Mouse (Mus musculus) small intestine, adult 2 months (tissue): ENCODE results near the gene Gm16485. TPM values are rescaled to one million over a fixed set of nuclear protein-coding genes. Genes with fewer than 3 reads are reported as not detected.

Experiments used
- H3K27ac ChIP-seq: fragments of 200-500 bp; 2 replicates; pipeline ENCODE4 v1.5.1; 2012; ENCODE audit warnings: low read depth, low read length, control low read depth, inconsistent platforms; ENCODE audit not compliant: insufficient read depth
- H3K27me3 ChIP-seq: fragments of 200-500 bp; 2 replicates; pipeline ENCODE4 v1.6.1; 2012; ENCODE audit warnings: mild to moderate bottlenecking, moderate library complexity, low read length, inconsistent platforms; ENCODE audit not compliant: control insufficient read depth, insufficient read depth
- H3K36me3 ChIP-seq: fragments of 200-500 bp; 2 replicates; pipeline ENCODE4 v1.6.1; 2012; ENCODE audit warnings: mild to moderate bottlenecking, low read length, control low read depth, inconsistent platforms; ENCODE audit not compliant: control insufficient read depth, insufficient read depth
- H3K4me1 ChIP-seq: fragments of 200-500 bp; 2 replicates; pipeline ENCODE4 v1.6.1; 2012; ENCODE audit warnings: low read length, inconsistent platforms, mixed read lengths; ENCODE audit not compliant: control insufficient read depth, insufficient read depth, insufficient read length
- H3K4me3 ChIP-seq: fragments of 200-500 bp; 2 replicates; pipeline ENCODE4 v1.5.1; 2012; ENCODE audit warnings: low read depth, mild to moderate bottlenecking, control low read depth, inconsistent platforms, low read length, moderate library complexity
- CTCF ChIP-seq: fragments of 200-500 bp; IDR thresholded peaks from 2 replicates; pipeline ENCODE4 v1.5.1; 2012; ENCODE audit warnings: low read depth, mild to moderate bottlenecking, control low read depth, inconsistent platforms, low read length, moderate library complexity, mixed read lengths; ENCODE audit not compliant: insufficient replicate concordance, insufficient read length; ENCODE audit errors: extremely low read depth
- POLR2A ChIP-seq: fragments of 200-500 bp; IDR thresholded peaks from 2 replicates; pipeline ENCODE4 v1.6.1; 2012; ENCODE audit warnings: low read depth, mild to moderate bottlenecking, control low read depth, inconsistent platforms, low read length, moderate library complexity
- WGBS: fragments of 180-500 bp; shearing (Covaris S2); methylation state at CpG from one replicate; pipeline ENCODE4 v1.1.7; 2018; 5-methylcytosine and 5-hydroxymethylcytosine counted together
- polyA plus RNA-seq: library from polyadenylated mRNA; depleted of rRNA; stranded (reverse); fragments of >200 nt; gene quantifications from 2 replicates; pipeline ENCODE4 v1.2.3, GENCODE M21; 2012; rRNA removed

Gm16485 gene
- not detected in 2 replicates for polyA plus RNA-seq

- no peak within 1 kb of the TSS for H3K27ac ChIP-seq
- no peak for TF ChIP-seq CTCF
- no peak for TF ChIP-seq POLR2A
- no peak within 1 kb of the TSS for H3K4me3 ChIP-seq
- no peaks in the 10 kb centered on the region for H3K4me1 ChIP-seq
- 58% methylated on average over 2 of the region's 2 CpGs for WGBS
- H3K36me3 ChIP-seq = no peaks in the 10 kb centered on the region
- no peaks in the 10 kb centered on the region for H3K27me3 ChIP-seq
Observed at GRCm38 (mm10) chr9:8971491-8971890, at the start of gene Gm16485. TSS of gene Gm16485 (plus strand) at chr9:8971791.

- Histone ChIP-seq H3K4me3 (no peak overlapping the region), H3K36me3 (no peaks in the 10 kb centered on the region), H3K4me1 (no peaks in the 10 kb centered on the region), H3K27ac (no peak overlapping the region), H3K27me3 (no peaks in the 10 kb centered on the region)
- TF ChIP-seq POLR2A (no peak), CTCF (no peak)
- 80% methylated on average over 2 of the region's 2 CpGs for WGBS
Observed at GRCm38 (mm10) chr9:8927561-8927960, 44.0 kb upstream of the Gm16485 start.

- Histone ChIP-seq H3K4me1 (no peaks in the 10 kb centered on the region), H3K36me3 (no peaks in the 10 kb centered on the region), H3K27ac (no peak overlapping the region), H3K27me3 (no peaks in the 10 kb centered on the region), H3K4me3 (no peak overlapping the region)
- WGBS = 20% methylated on average over 1 of the region's 1 CpGs
- TF ChIP-seq CTCF (no peak), POLR2A (no peak)
Observed at GRCm38 (mm10) chr9:8937753-8938152, 33.8 kb upstream of the Gm16485 start.

- Histone ChIP-seq H3K4me1 (no peaks in the 10 kb centered on the region), H3K4me3 (no peak overlapping the region), H3K27ac (no peak overlapping the region), H3K36me3 (no peaks in the 10 kb centered on the region), H3K27me3 (no peaks in the 10 kb centered on the region)
- no peak for TF ChIP-seq POLR2A
- TF ChIP-seq CTCF = no peak
Observed at GRCm38 (mm10) chr9:8953306-8953705, 18.3 kb upstream of the Gm16485 start.

GRCm38 (mm10) chr9:8964512-8965133 is 7.0 kb upstream of the Gm16485 start:
- no peak for TF ChIP-seq POLR2A
- no peaks in the 10 kb centered on the region for H3K27me3 ChIP-seq
- WGBS = 45% methylated on average over 8 of the region's 8 CpGs

GRCm38 (mm10) chr9:8970240-8970639 is 1.4 kb upstream of the Gm16485 start:
- WGBS = 33% methylated on average over 7 of the region's 7 CpGs
- H3K4me3 ChIP-seq = no peak overlapping the region
- no peak overlapping the region for H3K27ac ChIP-seq

More at GRCm38 (mm10) chr9:8964512-8965133, 7.0 kb upstream of the Gm16485 start:
- no peaks in the 10 kb centered on the region for H3K4me1 ChIP-seq
- H3K27ac ChIP-seq = no peak overlapping the region
- H3K36me3 ChIP-seq = no peaks in the 10 kb centered on the region
- no peak overlapping the region for H3K4me3 ChIP-seq

GRCm38 (mm10) chr9:8977775-8978174 is 6.2 kb downstream of the Gm16485 start:
- TF ChIP-seq CTCF (no peak), POLR2A (no peak)
- Histone ChIP-seq H3K27me3 (no peaks in the 10 kb centered on the region), H3K4me3 (no peak overlapping the region), H3K4me1 (no peaks in the 10 kb centered on the region), H3K36me3 (no peaks in the 10 kb centered on the region), H3K27ac (no peak overlapping the region)
- 52% methylated on average over 2 of the region's 2 CpGs for WGBS

More at GRCm38 (mm10) chr9:8970240-8970639, 1.4 kb upstream of the Gm16485 start:
- H3K4me1 ChIP-seq = no peaks in the 10 kb centered on the region
- H3K27me3 ChIP-seq = no peaks in the 10 kb centered on the region
- TF ChIP-seq CTCF (no peak), POLR2A (no peak)
- no peaks in the 10 kb centered on the region for H3K36me3 ChIP-seq

- TF ChIP-seq CTCF (no peak), POLR2A (no peak)
- Histone ChIP-seq H3K4me3 (no peak overlapping the region), H3K27me3 (no peaks in the 10 kb centered on the region), H3K36me3 (no peaks in the 10 kb centered on the region), H3K4me1 (no peaks in the 10 kb centered on the region), H3K27ac (no peak overlapping the region)
- WGBS = 75% methylated on average over 3 of the region's 3 CpGs
Observed at GRCm38 (mm10) chr9:8982315-8982714, 10.7 kb downstream of the Gm16485 start.
